Mouse (Mus musculus): ENCODE results near the gene Gm2897.
A peak's percentile ranks its signal among the peaks of the same experiment; 100 is the strongest.
"Not testable (repeated sequence)": the region's sequence is repeated elsewhere in the genome, so short reads cannot be mapped to it uniquely, and the experiment has no call there.

Gm2897 gene

GRCm38 (mm10) chr14:3048727-3049512, at the start of gene Gm2897:
Gm2897 (plus strand) TSS chr14:3049285.
- DNase-seq, result peak; percentile 3

- not testable (repeated sequence) for DNase-seq
Observed at GRCm38 (mm10) chr14:3029702-3030101, 19.4 kb upstream of the Gm2897 start, which contains the start of gene Gm2888. Gm2888 (plus strand) TSS chr14:3030002.

- DNase-seq, result peak; percentile 5
Observed at GRCm38 (mm10) chr14:3049513-3049800, 372 bp downstream of the Gm2897 start.

- not testable (repeated sequence) for DNase-seq
Observed at GRCm38 (mm10) chr14:3050087-3050486, 1.0 kb downstream of the Gm2897 start.

GRCm38 (mm10) chr14:3116051-3116450, 67.0 kb downstream of the Gm2897 start:
- DNase-seq, result peak; percentile 2
